Mouse (Mus musculus): ENCODE data around the gene Ppm1l.
"Not testable (repeated sequence)": the region's sequence is repeated elsewhere in the genome, so short reads cannot be mapped to it uniquely, and the experiment has no call there.

The Ppm1l gene

DNA sequence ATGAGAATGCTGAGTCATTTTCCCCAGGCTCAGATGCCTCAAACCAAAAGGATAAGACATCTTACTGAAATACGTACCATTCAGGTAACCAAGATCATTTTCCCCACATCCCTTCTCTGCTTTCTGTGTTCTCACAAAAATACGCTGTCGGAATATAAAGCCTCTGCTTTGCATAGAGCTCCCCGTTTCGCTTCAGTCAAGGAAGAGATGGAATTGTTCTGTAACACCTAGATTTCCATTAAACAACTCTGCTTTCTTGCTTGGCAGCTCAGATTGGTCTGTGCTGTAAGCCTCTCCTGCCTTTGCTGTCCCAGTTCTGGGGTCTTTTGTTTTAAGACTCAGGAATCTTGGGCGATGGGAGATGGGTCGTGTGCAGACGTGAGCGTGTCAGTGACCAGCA, 51.3 kb downstream of the Ppm1l start:
- DNase-seq (ENCODE audit: low read depth, low spot score): no peak

DNA sequence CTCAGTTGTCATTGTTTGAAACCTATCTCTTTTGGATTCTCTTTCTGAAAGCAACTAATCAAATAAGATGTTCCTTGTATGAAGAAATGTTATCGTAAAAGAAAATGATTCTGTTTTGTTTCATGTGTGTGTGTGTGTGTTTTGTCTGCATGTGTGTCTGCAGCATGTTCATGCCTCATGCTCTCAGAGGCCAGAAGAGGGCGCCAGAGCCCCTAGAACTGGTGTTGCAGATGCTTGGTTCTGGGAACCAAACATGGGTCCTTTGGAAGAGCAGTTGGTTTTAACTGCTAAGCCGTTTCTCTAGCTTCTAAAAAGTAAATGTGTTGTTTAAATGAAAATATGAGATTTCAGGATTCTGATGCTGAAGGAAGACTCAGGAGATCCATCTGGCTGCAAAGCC, 56.1 kb downstream of the Ppm1l start:
- no peak for DNase-seq (ENCODE audit: low read depth, low spot score)

DNA sequence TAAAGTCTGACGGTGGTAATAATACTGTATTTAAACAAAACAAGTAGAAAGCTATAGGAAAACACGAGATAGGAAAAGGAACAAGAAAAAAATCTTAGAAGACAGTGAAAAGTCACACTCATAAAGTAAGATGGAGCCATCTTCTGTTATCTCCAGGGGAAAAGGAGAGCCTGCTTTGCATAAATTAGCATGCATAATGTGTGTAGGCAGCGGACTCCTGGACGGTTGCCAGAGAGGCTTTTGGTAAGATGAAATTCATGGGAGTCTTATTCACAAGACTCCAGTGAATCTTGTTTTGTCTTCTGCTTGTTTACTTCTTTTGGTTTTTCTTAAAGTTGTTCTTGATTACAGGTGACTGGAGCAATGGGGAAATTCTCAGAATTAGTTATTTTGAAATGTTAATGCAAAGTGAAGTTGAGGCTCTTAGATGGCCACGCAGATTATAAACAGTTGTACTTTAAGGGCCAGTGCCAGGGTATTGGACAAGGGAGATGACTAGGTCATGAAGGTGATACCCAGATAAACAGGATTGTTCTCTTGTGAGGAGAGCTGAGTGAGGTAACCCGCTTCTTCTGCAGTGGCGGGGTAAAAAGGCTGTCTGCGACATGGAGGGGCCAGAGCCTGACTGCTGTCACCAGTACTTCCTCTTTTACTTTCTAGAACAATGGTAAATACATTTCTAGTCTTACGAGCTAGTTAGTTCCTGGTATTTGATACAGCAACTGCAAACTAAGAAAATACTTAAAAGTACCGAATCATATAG, 57.1 kb downstream of the Ppm1l start:
- peak; percentile 86 for DNase-seq (ENCODE audit: low read depth, low spot score)

GRCm38 (mm10) chr3:69374538-69374937, 57.9 kb downstream of the Ppm1l start:
- no peak for DNase-seq (ENCODE audit: low read depth, low spot score)

DNA sequence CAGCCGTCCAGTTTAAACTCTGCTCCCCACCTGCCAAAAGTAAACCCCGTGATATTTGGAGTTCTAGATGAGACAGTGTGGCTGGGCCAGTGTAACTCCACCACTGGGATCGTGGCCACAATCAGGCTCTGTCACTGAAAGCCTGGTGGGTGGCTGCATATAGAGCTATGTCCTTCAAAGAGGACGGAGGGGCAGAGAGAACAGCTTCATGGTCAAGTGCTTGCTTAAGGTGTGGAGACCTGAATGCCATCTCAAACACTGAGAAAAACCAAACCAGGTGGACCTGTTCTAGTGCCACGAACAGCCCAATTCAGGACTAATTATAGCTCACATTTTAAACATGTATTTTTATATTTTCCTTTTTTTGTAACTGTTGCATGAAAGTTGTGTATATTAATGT, 58.3 kb downstream of the Ppm1l start:
- DNase-seq (ENCODE audit: low read depth, low spot score): no peak

DNA sequence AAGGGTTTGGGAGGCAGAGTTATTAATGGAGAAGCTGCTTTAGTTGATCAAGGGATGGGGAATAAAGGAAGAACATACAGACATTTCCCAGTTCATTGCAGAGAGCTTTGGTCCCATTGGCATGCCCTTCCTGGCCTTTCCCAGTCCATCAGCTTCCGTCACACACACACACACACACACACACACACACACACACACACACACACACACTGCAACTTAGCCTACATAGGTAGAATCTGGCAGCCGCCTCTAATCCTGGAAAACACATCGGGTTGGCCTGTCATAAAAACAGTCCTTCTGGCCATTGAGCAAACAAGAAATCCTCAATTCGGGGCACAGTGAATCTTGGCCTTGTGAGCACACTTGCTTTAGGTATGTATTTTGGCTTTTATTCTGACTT, 64.6 kb downstream of the Ppm1l start:
- no peak for DNase-seq (ENCODE audit: low read depth, low spot score)

- not testable (repeated sequence) for DNase-seq (ENCODE audit: low read depth, low spot score)
These were observed 75.2 kb downstream of the Ppm1l start for GRCm38 (mm10) chr3:69391834-69392233.

- DNase-seq (ENCODE audit: low read depth, low spot score): no peak
These were observed 75.6 kb downstream of the Ppm1l start for GRCm38 (mm10) chr3:69392298-69392697.

DNA sequence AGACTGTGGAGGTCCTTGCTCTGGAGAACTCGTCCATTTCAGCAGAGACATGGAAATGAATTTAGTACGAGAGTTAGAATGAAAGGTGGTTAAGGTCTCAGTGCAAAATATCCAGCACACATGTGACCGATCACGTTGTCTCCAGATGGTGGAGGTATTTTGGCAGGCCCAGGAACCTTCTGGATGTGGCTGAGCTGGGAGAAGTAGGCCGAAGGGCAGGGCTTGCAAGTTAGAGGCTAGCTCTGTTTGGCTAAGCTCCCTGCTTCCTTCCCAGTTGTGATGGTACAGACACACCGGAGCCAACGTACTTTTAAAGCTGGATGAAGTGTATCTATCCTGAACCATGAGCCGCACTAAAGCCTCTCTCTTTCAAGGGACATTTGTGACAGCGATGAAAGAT, 76.4 kb downstream of the Ppm1l start:
- DNase-seq (ENCODE audit: low read depth, low spot score): no peak

DNA sequence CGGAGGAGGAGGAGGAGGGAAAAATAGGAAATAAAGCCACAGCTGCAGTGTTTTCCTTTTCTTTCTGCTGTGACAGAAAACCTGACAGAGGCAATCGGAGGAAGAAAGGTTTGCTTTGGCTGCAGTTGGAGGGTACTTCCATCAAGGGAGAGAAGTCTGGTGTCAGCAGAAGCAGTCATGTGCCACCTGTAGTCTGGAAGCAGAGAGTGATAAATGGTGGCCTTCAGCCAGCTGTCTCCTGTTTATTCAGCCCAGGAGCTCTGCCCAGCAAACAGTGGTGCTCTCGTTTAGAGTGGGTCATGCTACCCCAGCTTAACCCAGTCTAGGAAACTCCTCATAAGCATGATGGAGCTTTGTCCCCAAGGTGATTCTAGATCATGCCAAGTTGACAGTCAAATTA, 77.3 kb downstream of the Ppm1l start:
- DNase-seq (ENCODE audit: low read depth, low spot score): no peak

GRCm38 (mm10) chr3:69395084-69395483, 78.4 kb downstream of the Ppm1l start:
- DNase-seq (ENCODE audit: low read depth, low spot score): no peak

- DNase-seq (ENCODE audit: low read depth, low spot score): no peak
These were observed 81.1 kb downstream of the Ppm1l start for GRCm38 (mm10) chr3:69397733-69398132.

GRCm38 (mm10) chr3:69399336-69399735, 82.7 kb downstream of the Ppm1l start:
- DNase-seq (ENCODE audit: low read depth, low spot score): no peak

- DNase-seq (ENCODE audit: low read depth, low spot score): no peak
These were observed 86.5 kb downstream of the Ppm1l start for GRCm38 (mm10) chr3:69403196-69403595.

- DNase-seq (ENCODE audit: low read depth, low spot score): no peak
These were observed 89.7 kb downstream of the Ppm1l start for GRCm38 (mm10) chr3:69406210-69406895.

DNA sequence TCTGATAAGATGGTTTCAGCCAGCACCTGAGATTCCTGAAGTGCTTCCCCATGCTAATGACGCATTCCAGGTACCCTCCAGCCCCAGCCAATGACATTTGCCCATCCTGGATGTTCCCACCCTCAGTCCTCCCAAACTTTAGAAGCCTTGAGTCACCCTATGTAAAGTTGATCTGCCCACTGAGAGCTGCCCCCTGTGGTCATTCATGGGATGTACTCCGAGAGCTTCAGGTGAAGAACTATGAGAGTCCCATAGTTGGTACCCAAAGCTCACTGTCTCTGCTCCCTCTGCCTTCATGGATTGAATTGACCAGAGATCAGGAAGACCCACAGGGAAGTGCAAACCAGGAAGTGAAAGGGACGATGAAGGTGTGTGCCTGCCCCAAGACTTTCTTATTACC, 91.4 kb downstream of the Ppm1l start:
- DNase-seq (ENCODE audit: low read depth, low spot score): no peak

GRCm38 (mm10) chr3:69416112-69416511, 99.5 kb downstream of the Ppm1l start:
- DNase-seq (ENCODE audit: low read depth, low spot score): no peak

DNA sequence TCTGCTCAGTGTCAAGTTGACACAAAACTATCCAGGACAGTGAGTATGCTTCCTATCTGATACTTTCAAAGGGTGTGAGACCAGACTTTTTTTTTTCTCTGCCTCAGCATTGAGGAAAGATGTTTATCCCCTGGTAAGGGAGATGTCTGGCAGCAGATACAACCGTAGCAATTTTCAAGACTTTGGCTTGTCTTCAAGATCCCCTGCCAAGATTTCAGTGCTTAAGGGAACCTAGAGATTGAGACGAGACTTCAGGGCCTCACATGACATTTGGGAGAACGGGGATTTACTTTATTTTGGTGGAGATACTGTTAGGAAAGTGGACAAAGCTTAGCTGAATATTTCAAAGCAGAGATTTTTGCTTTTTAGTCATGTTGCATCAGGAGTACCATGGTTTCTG, 106.1 kb downstream of the Ppm1l start:
- no peak for DNase-seq (ENCODE audit: low read depth, low spot score)

GRCm38 (mm10) chr3:69423371-69423770, 106.7 kb downstream of the Ppm1l start:
- DNase-seq (ENCODE audit: low read depth, low spot score): no peak

DNA sequence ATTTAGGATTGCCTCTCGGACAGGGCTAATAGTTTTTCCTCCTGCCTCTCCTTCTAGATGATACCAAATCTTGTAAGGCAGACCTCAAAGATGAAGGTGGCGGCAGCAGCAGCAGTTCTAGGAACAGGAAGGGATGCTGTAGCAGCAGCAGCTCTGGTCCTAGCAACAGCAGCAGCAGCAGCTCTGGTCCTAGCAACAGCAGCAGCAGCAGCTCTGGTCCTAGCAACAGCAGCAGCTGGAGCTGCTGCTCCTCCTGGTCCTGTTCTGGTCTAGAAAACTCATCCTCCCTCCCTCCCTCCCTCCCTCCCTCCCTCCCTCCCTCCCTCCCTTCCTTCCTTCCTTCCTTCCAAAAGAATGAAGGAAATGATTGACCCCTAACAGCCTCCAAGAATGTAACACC, 108.1 kb downstream of the Ppm1l start:
- not testable (repeated sequence) for DNase-seq (ENCODE audit: low read depth, low spot score)

DNA sequence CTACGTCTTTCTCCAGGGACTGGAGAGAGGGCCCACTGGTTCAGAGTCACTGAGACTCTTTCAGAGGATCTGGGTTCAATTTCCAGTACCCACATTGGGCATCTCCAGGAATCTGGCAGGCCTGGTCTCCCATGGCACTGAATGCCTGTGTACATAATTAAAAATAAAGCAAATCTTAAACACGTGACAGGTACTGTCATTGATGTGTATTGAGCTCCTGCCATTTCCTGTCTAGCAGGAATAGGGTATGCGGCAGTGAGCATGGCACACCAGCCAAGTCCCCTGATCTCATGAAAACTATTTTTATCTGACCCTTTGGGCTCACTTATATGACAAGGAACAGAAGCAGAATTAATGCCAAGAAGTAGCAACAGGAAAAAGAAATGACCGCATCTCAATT, 110.6 kb downstream of the Ppm1l start:
- no peak for DNase-seq (ENCODE audit: low read depth, low spot score)

GRCm38 (mm10) chr3:69428221-69428620, 111.6 kb downstream of the Ppm1l start:
- no peak for DNase-seq (ENCODE audit: low read depth, low spot score)

- DNase-seq (ENCODE audit: low read depth, low spot score): no peak
These were observed 112.7 kb downstream of the Ppm1l start for GRCm38 (mm10) chr3:69429319-69429718.

Data from telencephalon, adult 2 months (tissue).